In genomic region chr5:148267446-148267845, GRCm38 (mm10) we compare ENCODE assay signal across 22 mouse cellular contexts.
DNase-seq lines count a peak whose midpoint lies in the region; ATAC-seq and TF ChIP-seq lines count a peak whose summit lies in the region.
"Had no signal": no experiment of that assay in that cellular context is flagged by ENCODE, and none has a peak within 500 bp of the region (broad histone marks: within the 10 kb centered on the region; RNA-seq: fewer than 3 reads in every experiment).

No protein-coding gene starts in this region.

- TF ChIP-seq CTCF in lung, postnatal 0 days (IDR thresholded peaks at IDR 0.05), result no peak
- no peak for TF ChIP-seq CTCF in lung, adult 2 months (IDR thresholded peaks at IDR 0.05; ENCODE audit: insufficient read depth, low read length)

- peak; percentile 72 for DNase-seq in lung, postnatal 0 days (ENCODE audit: low spot score)
- no peak for DNase-seq in lung, adult 2 months
- peak; percentile 74 for DNase-seq in R1 (ENCODE audit: low read depth, low spot score)
- DNase-seq in lung, postnatal 36 days, result peak; percentile 18
- no peak for DNase-seq in urinary bladder, postnatal 10 days (ENCODE audit: low spot score)
- DNase-seq: cerebellum, adult 8-10 months; gastrocnemius, postnatal 10 days; liver, embryonic 13.5 days; midbrain, embryonic 14.5 days had no signal

- no peak for TF ChIP-seq POLR2A in lung, adult 2 months (IDR thresholded peaks at IDR 0.05; ENCODE audit: borderline replicate concordance, extremely low read depth, low read depth, low read length)

- H3K4me3 ChIP-seq in lung, postnatal 0 days (ENCODE audit: low read depth, low read length), result no peak overlapping the region
- no peak overlapping the region for H3K4me3 ChIP-seq in lung, adult 2 months (replicated peaks; ENCODE audit: extremely low read depth, low read depth, low read length)
- peak overlapping the region in 1 of 2 experiments; percentile 67; a peak in 2 of 4 replicates for H3K4me3 ChIP-seq in heart, embryonic 14.5 days (ENCODE audit: control insufficient read depth in 1 of 2, insufficient read depth in 1 of 2, low read depth in 1 of 2, low read length in 2 of 2)
- no peak overlapping the region for H3K4me3 ChIP-seq in intestine, embryonic 15.5 days (replicated peaks)
- H3K4me3 ChIP-seq: embryonic facial prominence, embryonic 12.5 days; erythroblast, embryonic 14.5 days; forebrain, embryonic 13.5 days; hindbrain, embryonic 15.5 days; kidney, embryonic 15.5 days; limb, embryonic 13.5 days; liver, embryonic 13.5 days; lung, embryonic 15.5 days; megakaryocyte, embryonic 14.5 days; myocyte had no signal

- H3K27ac ChIP-seq in lung, postnatal 0 days (ENCODE audit: low read length), result no peak overlapping the region
- H3K27ac ChIP-seq in heart, embryonic 14.5 days (replicated peaks in 1 of 2; ENCODE audit: control insufficient read depth in 1 of 2, insufficient read depth in 1 of 2, low read depth in 2 of 2, low read length in 2 of 2), result peak overlapping the region; percentile 36 to 96; a peak in 3 of 4 replicates
- H3K27ac ChIP-seq in intestine, embryonic 15.5 days, result no peak overlapping the region
- H3K27ac ChIP-seq: embryonic facial prominence, embryonic 12.5 days; forebrain, embryonic 13.5 days; hindbrain, embryonic 15.5 days; kidney, embryonic 15.5 days; limb, embryonic 13.5 days; liver, embryonic 13.5 days; lung, embryonic 15.5 days had no signal

- no peaks in the 10 kb centered on the region for H3K4me1 ChIP-seq in lung, postnatal 0 days (ENCODE audit: insufficient read depth, low read depth, low read length)
- peaks cover 6% of the 10 kb centered on the region; the same call in 1 of the 2 replicates for H3K4me1 ChIP-seq in lung, adult 2 months (ENCODE audit: control insufficient read depth, insufficient read depth, low read length)
- peaks cover 14 to 34% of the 10 kb centered on the region in 2 experiments for H3K4me1 ChIP-seq in heart, embryonic 14.5 days (ENCODE audit: control insufficient read depth in 2 of 2, insufficient read depth in 2 of 2, low read length in 2 of 2)
- H3K4me1 ChIP-seq in intestine, embryonic 15.5 days (replicated peaks), result peaks cover 6% of the 10 kb centered on the region; the same call in 1 of the 2 replicates
- H3K4me1 ChIP-seq: liver, embryonic 13.5 days had no signal

- H3K4me2 ChIP-seq in lung, postnatal 0 days (replicated peaks; ENCODE audit: low read depth, low read length), result no peak overlapping the region
- peak overlapping the region; percentile 75 for H3K4me2 ChIP-seq in heart, embryonic 14.5 days (ENCODE audit: low read length)
- H3K4me2 ChIP-seq in intestine, embryonic 15.5 days (replicated peaks), result no peak overlapping the region
- H3K4me2 ChIP-seq: embryonic facial prominence, embryonic 12.5 days; forebrain, embryonic 13.5 days; kidney, embryonic 15.5 days; limb, embryonic 13.5 days; liver, embryonic 13.5 days; lung, embryonic 15.5 days had no signal

- TF ChIP-seq EP300 in lung, postnatal 0 days (IDR thresholded peaks at IDR 0.05), result no peak

- H3K36me3 ChIP-seq in lung, postnatal 0 days (ENCODE audit: insufficient read depth, low read length), result no peaks in the 10 kb centered on the region
- no peaks in the 10 kb centered on the region for H3K36me3 ChIP-seq in heart, embryonic 14.5 days (ENCODE audit: control insufficient read depth, insufficient read depth, low read length)
- no peaks in the 10 kb centered on the region for H3K36me3 ChIP-seq in intestine, embryonic 15.5 days
- H3K36me3 ChIP-seq: embryonic facial prominence, embryonic 12.5 days; G1E; hindbrain, embryonic 15.5 days; kidney, embryonic 15.5 days; limb, embryonic 13.5 days; liver, embryonic 13.5 days; lung, embryonic 15.5 days had no signal

- no peaks in the 10 kb centered on the region for H3K27me3 ChIP-seq in lung, postnatal 0 days (replicated peaks; ENCODE audit: insufficient read depth, low read length)
- H3K27me3 ChIP-seq in heart, embryonic 14.5 days (ENCODE audit: control insufficient read depth, insufficient read depth, low read length), result no peaks in the 10 kb centered on the region
- H3K27me3 ChIP-seq in intestine, embryonic 15.5 days (replicated peaks), result no peaks in the 10 kb centered on the region
- H3K27me3 ChIP-seq: hindbrain, embryonic 15.5 days had no signal

- 54% methylated on average over 4 of the region's 4 CpGs for WGBS in lung, postnatal 0 days
- WGBS in lung, adult 2 months, result 56% methylated on average over 4 of the region's 4 CpGs
- 59% methylated on average over 4 of the region's 4 CpGs for WGBS in heart, embryonic 14.5 days
- 57% methylated on average over 4 of the region's 4 CpGs for WGBS in intestine, embryonic 15.5 days

- ATAC-seq in lung, postnatal 0 days, result peak; percentile 80
- ATAC-seq in heart, embryonic 14.5 days (ENCODE audit: insufficient number of reproducible peaks, insufficient read depth, low FRiP score, low read depth), result no peak
- no peak for ATAC-seq in intestine, embryonic 15.5 days
- ATAC-seq: forebrain, embryonic 13.5 days; intestine, postnatal 0 days had no signal

- H3K9ac ChIP-seq in lung, postnatal 0 days (replicated peaks; ENCODE audit: low read depth), result no peak overlapping the region
- peak overlapping the region; percentile 80 for H3K9ac ChIP-seq in heart, embryonic 14.5 days (ENCODE audit: low read length)
- H3K9ac ChIP-seq in intestine, embryonic 15.5 days, result no peak overlapping the region
- H3K9ac ChIP-seq: embryonic facial prominence, embryonic 12.5 days; forebrain, embryonic 13.5 days; hindbrain, embryonic 15.5 days; kidney, embryonic 15.5 days; limb, embryonic 13.5 days; liver, embryonic 13.5 days; lung, embryonic 15.5 days had no signal

- H3K9me3 ChIP-seq in lung, postnatal 0 days (ENCODE audit: low read length), result no peaks in the 10 kb centered on the region
- peaks cover 3% of the 10 kb centered on the region for H3K9me3 ChIP-seq in heart, embryonic 14.5 days (ENCODE audit: control insufficient read depth, low read length)
- H3K9me3 ChIP-seq in intestine, embryonic 15.5 days, result no peaks in the 10 kb centered on the region
- H3K9me3 ChIP-seq: embryonic facial prominence, embryonic 12.5 days; forebrain, embryonic 13.5 days; hindbrain, embryonic 15.5 days; kidney, embryonic 15.5 days; limb, embryonic 13.5 days; liver, embryonic 13.5 days; lung, embryonic 15.5 days had no signal

Comparison
In these comparisons a context has a peak if more than half of its experiments do, and no peak if none do; other contexts are left out.
1. DNase-seq: peak in lung, postnatal 0 days (single experiment), R1 (single experiment) and lung, postnatal 36 days (single experiment); none in lung, adult 2 months (single experiment) and urinary bladder, postnatal 10 days (single experiment).
2. H3K27ac ChIP-seq: peak in heart, embryonic 14.5 days (2 of 2); none in lung, postnatal 0 days (single experiment) and intestine, embryonic 15.5 days (single experiment).